Mouse (Mus musculus) left cerebral cortex, adult 9 months (tissue): Measurements from ENCODE around the gene Acox1.
A peak's percentile ranks its signal among the peaks of the same experiment; 100 is the strongest.

ENCODE experiments used
- DNase-seq, 2 experiments: peaks; one replicate each; pipeline ENCODE4 v3.0.0; 2022; ENCODE audit warnings: low spot score in 2 of 2

Gene Acox1

DNA sequence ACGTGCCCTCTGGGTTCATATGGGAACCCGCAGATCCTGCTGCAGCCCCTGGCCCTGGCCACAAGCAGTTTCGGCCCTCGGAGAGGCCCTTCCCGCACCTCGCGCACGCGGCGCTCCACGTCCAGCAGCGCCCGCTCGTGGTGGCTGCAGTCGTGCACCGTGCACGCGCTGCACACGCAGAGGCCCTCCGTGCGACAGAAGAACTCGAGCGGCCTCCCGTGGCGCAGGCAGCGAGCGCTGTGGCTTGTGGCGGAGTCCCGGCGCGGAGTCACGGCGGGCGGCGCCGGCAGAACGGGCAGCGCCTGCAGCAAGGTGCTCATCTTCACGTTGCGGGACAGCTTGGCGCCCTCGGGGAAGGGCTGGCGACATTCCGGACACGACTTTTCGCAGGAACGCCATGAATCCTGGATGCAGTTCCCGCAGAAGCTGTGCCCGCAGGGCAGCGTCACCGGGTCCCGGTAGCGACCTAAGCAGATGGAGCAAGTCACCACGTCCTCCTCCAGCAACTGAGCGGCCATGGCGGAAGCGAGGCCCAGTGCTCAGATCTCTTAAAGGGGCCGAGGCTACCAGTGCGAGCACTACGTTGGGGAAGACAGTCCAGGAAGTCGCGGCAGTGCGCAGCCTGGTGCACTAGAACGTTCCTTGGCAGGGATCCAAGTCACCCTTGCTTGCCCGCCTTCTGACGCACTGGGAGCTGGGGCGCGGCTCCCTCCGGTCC, 68.2 kb downstream of the Acox1 start, which contains the start of gene Trim65:
TSS of gene Trim65 (minus strand) at position 641 of the 718 bp plus-strand sequence.
- peak; percentile 49 to 85 for DNase-seq

DNA sequence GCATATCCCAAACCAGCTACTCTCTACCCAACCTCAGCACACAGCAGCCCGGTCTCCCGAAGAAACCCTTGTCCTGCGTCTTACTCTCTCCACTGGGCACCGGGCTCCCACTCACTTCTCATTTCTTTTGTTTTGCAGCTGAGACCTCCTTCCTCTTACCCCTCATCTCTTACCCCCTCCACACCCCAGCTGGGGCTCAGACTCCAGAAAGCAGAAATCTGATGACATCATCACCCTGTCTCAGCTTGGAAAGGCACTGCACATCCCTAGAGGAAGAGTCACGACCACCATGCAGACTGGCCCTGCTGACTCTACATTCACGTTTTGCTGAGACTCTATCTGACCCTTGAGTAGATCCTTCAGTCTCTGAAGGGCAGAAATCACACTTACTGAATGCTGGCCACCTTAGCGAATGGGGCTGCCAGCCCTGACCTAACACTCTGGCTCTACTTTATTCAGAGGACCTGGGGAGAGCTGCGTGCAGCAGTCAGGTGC, 68.8 kb downstream of the Acox1 start:
- DNase-seq, result no peak

DNA sequence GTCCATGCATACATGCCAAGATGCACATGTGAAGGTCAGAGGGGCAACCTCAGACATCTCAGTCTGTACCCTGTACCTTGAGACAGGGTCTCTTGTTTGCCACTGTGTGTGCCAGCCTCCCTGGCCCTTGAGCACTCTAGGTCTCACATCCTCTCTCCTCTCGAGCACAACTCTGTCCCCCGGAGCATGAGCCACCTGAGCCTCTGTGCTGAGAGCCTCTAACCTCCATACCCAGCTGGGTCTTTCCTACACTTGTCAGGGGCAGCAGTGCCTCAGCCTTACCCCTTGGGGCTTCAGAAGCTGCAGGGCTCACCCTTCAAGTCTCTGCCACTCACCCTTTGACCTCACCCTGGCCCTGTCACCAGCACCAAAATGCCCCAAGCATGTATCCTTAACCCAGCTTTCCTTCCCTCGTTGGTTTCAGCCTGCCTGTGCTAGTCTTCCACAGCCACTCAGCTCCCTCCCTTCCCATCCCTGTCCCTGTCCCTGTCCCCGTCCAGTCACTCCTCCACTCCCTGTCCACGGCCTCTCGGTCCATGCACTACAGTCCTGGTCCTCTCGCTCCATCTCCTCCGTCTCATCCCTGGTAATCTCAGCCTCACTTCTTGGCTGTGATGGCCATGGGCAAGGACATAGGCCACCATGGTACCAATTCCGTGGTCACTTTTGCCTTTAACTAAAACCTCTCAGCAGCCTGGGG, 69.6 kb downstream of the Acox1 start:
- DNase-seq, result no peak

DNA sequence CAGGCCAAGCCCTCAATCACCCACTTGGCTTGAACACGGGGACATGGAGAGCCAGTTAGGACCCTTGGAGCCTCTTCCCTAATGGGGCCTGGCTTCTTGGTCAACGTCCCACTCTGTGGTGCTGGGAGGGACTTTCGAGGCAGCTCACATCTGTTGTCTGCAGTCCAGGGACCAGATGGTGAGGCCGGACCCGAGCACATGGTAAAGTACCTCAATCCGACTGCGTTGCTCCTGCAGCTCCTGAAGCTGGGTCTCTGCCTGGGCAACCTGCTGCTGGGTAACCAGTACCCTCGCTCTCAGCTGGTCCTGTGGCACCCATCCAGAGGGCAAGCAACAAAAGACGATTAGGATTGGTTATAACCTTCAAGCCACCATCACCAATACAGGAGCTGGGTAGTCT, 70.9 kb downstream of the Acox1 start:
- DNase-seq, result no peak

DNA sequence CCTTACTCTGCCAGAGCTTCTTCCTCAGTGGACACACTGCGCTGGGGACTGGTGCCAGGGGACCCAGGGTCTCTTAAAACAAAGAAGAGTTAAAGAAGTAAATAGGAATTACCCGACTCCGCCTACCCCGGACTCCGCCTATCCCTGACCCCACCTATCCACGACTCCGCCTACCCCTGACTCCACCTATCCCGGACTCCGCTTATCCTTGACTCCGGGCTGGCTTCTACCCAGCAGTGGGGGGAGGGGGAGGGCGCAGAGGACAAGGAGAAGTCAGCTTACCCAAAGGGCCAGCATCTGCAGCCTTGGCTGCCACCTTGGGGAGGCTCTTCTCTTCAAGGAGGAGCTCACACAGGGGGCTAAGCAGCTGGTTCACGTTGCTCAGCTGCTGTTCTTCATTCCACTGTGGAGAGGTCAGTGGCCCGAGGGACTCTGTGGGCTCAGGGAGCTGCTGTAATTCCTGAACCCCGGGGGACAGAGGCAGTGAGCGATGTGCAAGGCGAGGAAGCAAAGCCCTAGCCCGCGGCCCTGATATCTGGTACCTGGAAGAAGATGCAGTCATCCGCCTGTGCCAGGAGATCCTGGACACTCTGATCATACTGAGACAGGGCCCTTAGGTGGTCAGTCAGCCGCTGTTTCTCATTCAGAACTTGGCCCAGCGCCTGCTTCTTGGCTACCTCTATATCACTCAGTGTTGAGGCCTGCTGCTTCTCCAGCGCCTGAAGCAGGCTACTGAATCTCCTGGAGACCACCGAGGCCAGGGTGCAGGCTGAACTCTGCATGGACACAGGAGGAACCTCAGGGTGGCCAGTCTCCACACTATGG, 71.5 kb downstream of the Acox1 start, which contains the start of gene Trim47:
TSS of gene Trim47 (minus strand) at position 55 of the 825 bp plus-strand sequence.
- no peak for DNase-seq

DNA sequence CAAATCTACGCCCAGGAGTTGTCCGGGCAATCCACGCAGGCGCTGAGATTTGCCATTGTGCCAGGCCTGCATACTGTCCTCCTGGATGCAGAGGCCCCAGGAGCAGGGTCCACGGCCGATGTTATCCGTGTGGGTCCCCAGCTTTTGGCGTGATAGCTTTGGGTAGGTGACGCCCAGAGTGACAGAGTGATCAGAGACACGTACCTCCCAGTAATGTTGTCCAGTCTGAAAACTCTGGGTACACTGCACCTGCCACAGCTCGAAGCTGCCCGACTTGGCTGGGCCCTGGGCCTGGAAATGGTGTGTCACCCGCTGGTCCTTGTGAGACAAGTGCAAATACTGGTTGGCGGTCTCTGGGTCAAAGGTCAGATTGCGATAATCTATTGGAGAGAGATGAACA, 72.6 kb downstream of the Acox1 start:
- no peak for DNase-seq
